Mouse (Mus musculus) C3H10T1/2 (cell line): Measurements from ENCODE around the gene Ogn. TPM values are rescaled to one million over a fixed set of nuclear protein-coding genes. Genes with fewer than 3 reads are reported as not detected.

Source experiments
- polyA plus RNA-seq, 2 experiments: library from polyadenylated mRNA; unstranded; fragments of >200 nt; fragmentation: generic; extraction: Trizol; gene quantifications; one replicate each; pipeline ENCODE4 v1.2.1; 2012; ENCODE audit warnings: missing spikeins in 2 of 2

Ogn gene
- polyA plus RNA-seq, result 10 to 100 TPM in 1 of 2 experiments, under 1 TPM in 1; 0.40 to 63.1 TPM

DNA sequence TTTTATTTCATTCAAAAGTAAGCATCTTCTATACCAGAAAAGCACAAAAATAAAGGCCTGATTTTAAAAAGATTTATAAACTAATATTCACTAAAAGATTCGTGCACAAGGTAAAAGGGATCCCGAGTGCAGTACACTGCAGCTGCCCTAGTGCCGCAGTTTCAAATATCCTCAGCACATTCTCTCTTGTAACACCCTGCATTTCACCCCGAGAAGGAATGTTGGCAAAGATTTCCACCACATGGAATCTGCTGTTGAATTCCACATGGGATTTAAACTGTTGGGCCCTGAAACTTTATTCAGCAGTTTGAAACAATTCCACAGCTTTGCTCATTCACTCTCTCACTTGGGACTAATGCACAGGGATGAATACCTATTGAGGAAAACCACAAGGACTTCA is at the start of gene Ogn:
Gene Ogn (plus strand): TSS at position 333 of the 400 bp plus-strand sequence.

GRCm38 (mm10) chr13:49581541-49582530 is 26.0 kb upstream of the Ogn start, which contains the start of gene Omd:
TSS of gene Omd (plus strand) at chr13:49582462.

DNA sequence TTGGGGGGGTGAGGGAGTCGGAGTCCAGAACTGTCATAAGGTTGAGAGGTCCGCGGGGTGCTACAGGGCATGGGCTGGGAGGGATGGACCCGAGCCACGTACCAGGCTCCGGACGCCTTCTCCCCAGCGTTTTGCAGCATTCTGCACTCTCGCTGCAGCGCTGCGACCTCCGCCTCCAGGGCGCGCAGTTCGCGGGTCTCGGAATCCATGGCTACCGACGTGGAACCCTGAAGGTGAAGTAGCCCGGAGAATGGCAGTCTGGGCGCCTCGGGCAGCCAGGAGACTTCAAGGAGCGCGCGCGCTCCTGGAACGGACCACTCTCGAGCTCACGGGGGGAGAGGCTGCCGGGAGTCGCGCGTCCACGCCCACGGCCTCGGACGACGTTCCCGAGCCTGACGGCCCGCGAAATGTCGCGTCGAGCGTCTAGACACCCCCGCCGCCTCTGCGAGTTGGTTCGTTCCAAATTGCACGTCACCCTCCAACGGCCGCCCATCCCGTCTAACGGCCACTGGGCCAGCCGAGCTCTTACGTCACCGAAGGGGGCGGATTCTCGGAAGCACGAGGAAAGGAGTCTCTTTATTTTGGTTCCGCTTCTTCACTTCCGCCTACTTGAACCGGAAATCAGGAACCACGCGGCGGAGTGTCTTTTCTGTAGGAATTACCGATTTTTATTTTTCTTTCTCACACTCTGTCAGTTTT is 44.8 kb downstream of the Ogn start, which contains the start of the genes Cenpp and Nol8:
Gene Cenpp (minus strand): TSS at position 305 of the 699 bp plus-strand sequence.
Gene Nol8 (plus strand): TSS at position 598 of the 699 bp plus-strand sequence.

Other genes starting within 250 kb of the Ogn start
- gene Ippk, start 186.8 kb upstream of the Ogn start, polyA plus RNA-seq, result 1 to 10 TPM in 1 of 2 experiments, under 1 TPM in 1; 0.75 to 3.3 TPM
- under 1 TPM; 0.05 to 0.30 TPM for gene Tes3-ps, start 114.7 kb upstream of the Ogn start, polyA plus RNA-seq
- gene Ecm2, start 103.2 kb upstream of the Ogn start, polyA plus RNA-seq, result 1 to 10 TPM in 1 of 2 experiments, under 1 TPM in 1; 0.01 to 1.6 TPM
- 1 to 10 TPM in 1 of 2 experiments, under 1 TPM in 1; 0.04 to 5.0 TPM for gene Aspn, start 63.6 kb upstream of the Ogn start, polyA plus RNA-seq
- gene Omd, start 25.6 kb upstream of the Ogn start, polyA plus RNA-seq, result 1 to 10 TPM in 1 of 2 experiments, under 1 TPM in 1; 0.09 to 3.2 TPM
- gene Cenpp, start 44.7 kb downstream of the Ogn start, polyA plus RNA-seq, result 10 to 100 TPM in 1 of 2 experiments, 1 to 10 TPM in 1; 1.3 to 12.9 TPM
- gene Nol8, start 45.0 kb downstream of the Ogn start, polyA plus RNA-seq, result under 1 TPM; 0.26 to 0.76 TPM
- gene Iars, start 74.1 kb downstream of the Ogn start, polyA plus RNA-seq, result 10 to 100 TPM in 1 of 2 experiments, 1 to 10 TPM in 1; 9.9 to 18.0 TPM
- not detected for gene Gm30302, start 191.0 kb downstream of the Ogn start, polyA plus RNA-seq